Mouse (Mus musculus) monocyte, adult 2 months (primary cell): Measurements from ENCODE around the gene Tbx18.

Source experiments
- DNase-seq, 2 experiments: peaks; one replicate each; pipeline ENCODE4 v3.0.0; 2022; ENCODE audit warnings: low spot score in 2 of 2, low read depth in 1 of 2

Tbx18 gene

GRCm38 (mm10) chr9:87730961-87731535 is at the start of gene Tbx18:
Gene Tbx18 (minus strand): TSS chr9:87731260.
- DNase-seq: no peak

GRCm38 (mm10) chr9:87773951-87774350 is 42.9 kb upstream of the Tbx18 start:
- no peak for DNase-seq

- no peak for DNase-seq
These were observed 24.6 kb upstream of the Tbx18 start for GRCm38 (mm10) chr9:87755621-87756020.

DNA sequence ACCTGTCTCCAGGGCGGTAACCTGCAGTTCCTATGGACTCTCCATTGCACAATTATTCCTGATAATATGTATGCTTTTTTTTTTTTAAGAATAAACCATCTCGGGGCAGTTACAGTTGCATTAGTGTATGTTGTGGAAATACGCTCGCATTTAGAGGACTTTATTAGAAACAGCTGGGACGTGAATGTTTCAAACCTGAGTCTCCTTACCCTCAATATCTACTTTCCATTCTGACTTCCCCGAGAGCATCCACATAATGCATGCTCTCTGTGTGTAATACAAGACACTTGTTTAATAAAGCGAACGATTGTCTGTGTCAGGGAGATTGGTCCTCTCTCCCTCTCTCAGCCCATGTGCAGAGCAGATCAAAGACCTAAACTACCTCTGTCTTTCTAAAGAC is 10.5 kb upstream of the Tbx18 start:
- no peak for DNase-seq

DNA sequence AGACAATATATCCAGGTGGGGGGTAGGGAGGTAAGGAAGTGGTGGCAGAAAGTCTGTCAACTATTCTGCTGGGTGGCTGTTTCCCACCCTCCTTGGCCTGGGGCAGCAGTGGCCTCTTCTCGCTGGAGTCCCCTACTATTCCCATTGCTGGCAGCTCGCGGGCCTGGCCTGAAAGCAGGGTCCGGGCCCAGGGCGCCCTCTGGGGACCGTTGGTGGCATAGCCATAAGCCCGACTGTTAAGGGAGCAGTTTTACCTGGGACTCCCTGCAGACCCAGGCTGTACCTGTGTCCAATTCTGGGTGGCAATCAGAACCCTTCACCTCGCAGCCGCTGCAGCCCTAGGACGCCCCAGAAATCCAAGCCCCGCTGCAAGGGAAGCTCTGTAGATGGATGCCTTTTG is 9.6 kb upstream of the Tbx18 start:
- DNase-seq: no peak

GRCm38 (mm10) chr9:87740241-87740645 is 9.2 kb upstream of the Tbx18 start:
- no peak for DNase-seq

DNA sequence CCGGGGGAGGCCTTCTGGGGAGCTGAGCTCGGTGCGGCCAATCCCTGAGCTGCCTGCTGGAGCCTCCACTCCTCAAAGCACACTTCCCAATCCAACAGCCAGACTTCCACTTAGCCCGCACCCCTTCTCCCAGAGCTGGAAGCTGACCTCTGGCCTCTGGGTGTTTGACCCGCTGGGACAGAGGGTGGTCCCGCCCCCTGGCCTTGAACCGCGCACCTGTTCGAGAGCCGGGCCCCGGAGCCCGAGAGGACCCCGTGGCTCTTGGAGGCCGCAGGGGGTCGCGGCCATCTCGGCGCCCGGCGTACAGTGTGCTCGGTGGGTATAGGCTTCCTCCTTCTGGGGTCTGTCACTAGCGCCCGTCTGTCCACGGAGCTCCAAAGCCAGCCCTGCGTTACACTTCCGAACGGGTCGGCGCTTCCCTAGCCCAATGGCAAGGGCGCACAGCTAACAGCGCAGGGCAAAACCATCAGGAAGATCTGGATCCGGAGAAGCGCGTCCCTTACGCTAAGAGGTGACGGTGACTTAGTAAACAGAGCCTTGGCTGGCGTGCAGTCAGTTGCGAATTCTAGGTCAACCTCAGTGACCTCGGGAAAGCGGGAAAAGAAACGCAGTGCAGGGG is 8.6 kb upstream of the Tbx18 start:
- no peak for DNase-seq

GRCm38 (mm10) chr9:87738766-87739542 is 7.9 kb upstream of the Tbx18 start:
- DNase-seq: no peak

- no peak for DNase-seq
These were observed 7.1 kb upstream of the Tbx18 start for GRCm38 (mm10) chr9:87738123-87738522.

DNA sequence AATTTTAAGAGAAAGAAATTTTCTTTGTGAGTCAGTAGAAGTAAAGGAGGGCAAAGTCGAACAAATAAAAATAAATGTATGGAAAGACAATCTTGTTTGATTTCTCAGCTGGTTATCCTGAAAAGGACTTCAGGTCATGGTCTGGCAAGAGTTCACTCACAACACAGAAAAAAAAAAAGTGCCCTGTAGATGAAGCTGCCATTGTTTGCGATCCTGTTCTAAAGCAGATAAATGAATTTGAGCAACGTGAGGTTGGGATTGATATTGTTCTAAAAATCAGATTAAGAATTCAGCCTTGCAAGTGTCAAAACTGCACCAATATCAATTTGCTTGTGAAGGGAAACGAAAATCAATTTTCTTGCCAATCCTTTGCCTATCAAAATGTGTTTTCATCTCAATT is 6.2 kb upstream of the Tbx18 start:
- DNase-seq: no peak

DNA sequence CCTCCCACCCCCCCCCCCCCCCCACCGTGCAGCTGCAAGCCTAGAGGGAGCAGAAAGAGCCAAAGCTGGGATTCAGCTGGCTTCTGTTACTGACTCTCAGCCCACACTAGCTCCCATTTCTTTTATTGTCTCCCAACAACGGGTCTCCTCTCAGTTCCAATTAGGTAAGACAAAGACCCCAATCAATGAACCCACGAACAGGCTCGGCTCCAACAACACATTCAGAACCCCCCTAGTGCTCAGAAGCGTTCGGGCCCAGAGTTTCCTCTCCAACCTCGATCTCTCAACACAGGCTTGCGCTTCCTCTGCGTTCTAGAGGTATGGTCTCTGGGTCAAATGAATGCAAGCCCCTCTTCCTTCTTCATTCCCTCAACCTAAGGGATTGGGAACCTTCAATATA is 4.0 kb upstream of the Tbx18 start:
- DNase-seq: no peak

GRCm38 (mm10) chr9:87734631-87735030 is 3.6 kb upstream of the Tbx18 start:
- no peak for DNase-seq

DNA sequence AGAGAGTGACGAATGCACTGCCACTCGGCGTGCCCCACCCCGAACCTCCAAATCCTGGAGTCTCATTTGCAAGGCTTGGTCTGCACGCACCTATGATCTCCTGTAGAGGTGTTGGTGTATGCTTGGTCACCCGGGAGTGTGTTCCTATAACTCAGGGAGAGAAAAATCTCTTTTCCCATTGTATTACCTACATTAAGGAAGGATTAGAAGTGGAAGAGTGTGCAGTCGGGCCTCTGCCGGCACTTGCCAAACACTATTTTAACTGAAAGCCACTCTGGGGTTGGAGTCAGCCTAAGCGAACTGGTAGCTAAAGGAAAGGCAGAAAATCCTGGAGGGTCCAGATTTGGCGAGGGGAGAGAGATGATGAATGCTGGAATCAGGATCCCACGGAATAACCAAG is 2.7 kb upstream of the Tbx18 start:
- DNase-seq: no peak

DNA sequence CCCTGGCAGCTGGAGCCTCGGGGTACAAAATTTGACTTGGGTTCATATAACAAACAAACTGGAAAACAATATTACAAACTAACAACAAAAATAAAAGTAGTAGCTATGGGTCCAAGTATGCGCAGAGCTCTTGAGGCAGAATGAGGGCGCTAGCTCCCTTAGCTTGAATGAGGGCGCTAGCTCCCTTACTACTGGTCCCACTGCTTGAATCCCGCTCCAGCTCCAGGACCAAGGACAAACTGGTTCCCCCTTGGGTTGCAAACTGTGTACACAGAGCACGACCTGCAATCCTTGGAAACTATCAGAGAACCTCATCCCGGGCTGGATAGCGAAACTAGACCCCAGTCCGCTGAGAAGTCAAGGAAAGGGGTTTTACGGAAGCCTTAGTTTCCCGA is 2.2 kb upstream of the Tbx18 start:
- DNase-seq: no peak

DNA sequence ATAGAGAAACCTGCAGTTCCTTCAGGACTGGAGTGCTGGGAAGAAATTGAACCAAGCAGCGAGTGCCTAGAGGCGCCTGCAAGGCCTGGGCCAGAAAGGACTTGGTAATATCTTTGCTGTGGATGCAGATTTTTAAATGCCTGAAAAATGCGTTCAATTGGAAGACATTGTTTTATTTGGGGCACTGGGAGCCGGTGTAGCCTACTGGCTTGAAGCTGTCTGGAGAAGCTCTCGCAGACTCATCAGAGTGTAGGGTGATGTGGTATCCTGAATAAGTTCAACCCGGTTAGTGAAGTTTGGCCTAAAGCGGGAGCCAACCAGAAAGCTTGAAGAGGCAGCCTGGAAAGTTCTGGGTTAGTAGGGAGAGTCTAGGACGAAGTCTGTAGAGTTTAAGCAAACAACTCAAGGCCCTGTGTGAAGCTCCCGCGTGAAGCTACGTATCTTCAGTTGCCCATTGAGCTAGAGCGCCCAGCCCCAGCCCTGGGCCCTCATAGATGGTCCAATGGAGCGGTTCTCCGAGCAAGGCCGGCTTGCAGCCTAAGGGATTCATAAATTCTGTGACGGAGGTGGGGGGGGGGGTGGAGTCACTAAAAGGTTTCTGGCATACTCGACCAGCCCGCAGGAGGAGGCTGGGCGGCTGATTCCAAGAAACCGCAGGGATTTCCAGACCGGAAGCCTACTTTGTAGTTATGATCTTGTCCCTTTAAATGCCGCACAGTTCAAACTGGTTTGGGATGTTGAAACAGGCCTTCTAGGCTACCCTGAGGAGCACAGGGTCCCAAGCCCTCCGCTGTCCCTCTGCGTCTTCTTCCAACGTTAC is 1.6 kb upstream of the Tbx18 start:
- no peak for DNase-seq

DNA sequence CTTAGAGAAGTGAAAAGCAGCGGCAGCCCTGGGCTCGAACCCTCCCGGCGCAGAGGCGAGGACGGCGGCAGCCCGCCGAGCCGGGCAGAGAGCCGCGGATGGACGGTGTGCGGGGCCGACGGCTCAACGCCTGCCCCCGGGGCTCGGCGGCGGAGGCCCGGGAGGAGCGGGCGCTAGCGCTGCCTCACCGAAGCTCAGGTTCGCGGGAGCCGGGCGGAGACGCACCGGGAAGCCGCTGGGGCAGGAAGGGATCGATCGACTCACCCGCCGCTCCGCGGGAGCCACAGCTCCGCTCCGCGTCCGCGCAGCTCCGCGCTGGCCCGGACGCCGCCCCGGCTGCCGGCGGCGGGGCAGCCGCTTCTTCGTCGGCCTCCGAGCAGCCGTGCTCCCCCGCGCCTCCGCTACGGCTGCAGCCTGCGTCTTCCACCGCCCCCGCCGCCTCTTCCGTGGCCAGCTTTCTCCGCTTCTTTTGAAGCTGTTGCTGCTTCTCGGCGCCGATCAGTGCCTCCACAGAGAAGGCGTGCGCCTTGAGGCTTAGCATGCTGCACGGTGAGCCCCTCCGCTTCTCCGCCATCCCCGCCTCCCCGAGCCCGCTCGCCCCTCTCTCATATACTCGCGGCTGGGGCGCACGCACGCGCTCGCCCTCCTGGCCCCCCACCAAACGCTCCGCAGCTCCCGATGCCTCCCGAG is 644 bp downstream of the Tbx18 start:
- DNase-seq: no peak

GRCm38 (mm10) chr9:87729316-87730270 is 1.5 kb downstream of the Tbx18 start:
- no peak for DNase-seq

GRCm38 (mm10) chr9:87728107-87728506 is 3.0 kb downstream of the Tbx18 start:
- no peak for DNase-seq

DNA sequence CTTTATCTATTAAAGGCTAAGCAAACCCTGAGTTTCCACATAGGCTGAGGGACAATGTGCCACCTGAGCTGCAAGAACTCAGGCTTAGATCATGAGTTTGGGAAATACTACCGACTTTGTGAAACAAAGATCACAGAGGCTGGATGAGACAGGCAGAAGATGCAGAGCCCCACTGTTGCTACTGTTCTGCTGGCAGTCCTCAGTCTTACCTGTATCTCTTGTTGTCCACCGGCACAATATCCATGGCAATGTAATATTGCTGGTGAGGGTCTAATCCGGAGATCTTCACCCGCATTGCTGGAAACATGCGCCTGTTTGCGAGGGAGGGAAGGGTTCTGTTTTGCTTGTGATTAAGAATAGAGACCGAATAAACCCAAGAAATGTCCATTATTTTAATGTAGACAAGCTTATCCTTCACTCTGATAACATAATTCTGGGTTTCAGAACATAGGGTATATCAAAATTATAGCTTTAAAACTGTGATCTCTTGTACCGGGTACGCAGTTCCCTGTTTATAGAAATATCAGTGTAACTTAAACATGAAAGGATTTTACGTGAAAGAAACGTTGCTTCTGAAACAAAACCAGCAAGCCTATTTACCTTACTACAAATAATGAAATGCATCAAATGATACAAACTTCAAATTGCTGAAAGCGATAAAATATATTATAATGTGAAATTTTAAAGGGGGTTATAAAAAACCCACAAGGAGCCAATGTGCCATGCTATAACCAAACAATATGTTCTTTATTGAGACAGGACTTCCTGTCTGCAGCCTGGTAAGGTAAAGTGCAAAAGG is 3.7 kb downstream of the Tbx18 start:
- no peak for DNase-seq
